ENCODE assay signal across 28 mouse cellular contexts in genomic region chr10:6968334-6968733, GRCm38 (mm10).
DNase-seq lines count a peak whose midpoint lies in the region; ATAC-seq and TF ChIP-seq lines count a peak whose summit lies in the region.
"Had no signal": no experiment of that assay in that cellular context is flagged by ENCODE, and none has a peak within 500 bp of the region (broad histone marks: within the 10 kb centered on the region; RNA-seq: fewer than 3 reads in every experiment).

No protein-coding gene starts in this region.

- H3K4me3 ChIP-seq in lung, embryonic 14.5 days (ENCODE audit: low read depth, low read length), result no peak overlapping the region
- H3K4me3 ChIP-seq in midbrain, embryonic 16.5 days (ENCODE audit: low read depth, low read length), result no peak overlapping the region
- no peak overlapping the region for H3K4me3 ChIP-seq in midbrain, embryonic 15.5 days
- no peak overlapping the region for H3K4me3 ChIP-seq in stomach, postnatal 0 days (ENCODE audit: low read depth, low read length)
- H3K4me3 ChIP-seq: embryonic facial prominence, embryonic 13.5 days; embryonic facial prominence, embryonic 15.5 days; erythroblast, embryonic 14.5 days; forebrain, embryonic 10.5 days; forebrain, embryonic 12.5 days had no signal

- no peaks in the 10 kb centered on the region for H3K4me1 ChIP-seq in lung, embryonic 14.5 days (ENCODE audit: insufficient read depth)
- 0 out of 2 replicates have a peak, but pooled peaks cover 3% of the 10 kb centered on the region for H3K4me1 ChIP-seq in midbrain, embryonic 16.5 days (ENCODE audit: control insufficient read depth, insufficient read depth, low read length)
- H3K4me1 ChIP-seq in midbrain, embryonic 15.5 days, result no peaks in the 10 kb centered on the region
- no peaks in the 10 kb centered on the region for H3K4me1 ChIP-seq in stomach, postnatal 0 days (replicated peaks; ENCODE audit: control insufficient read depth, insufficient read depth)
- H3K4me1 ChIP-seq: embryonic facial prominence, embryonic 13.5 days; embryonic facial prominence, embryonic 15.5 days; forebrain, embryonic 10.5 days; forebrain, embryonic 12.5 days had no signal

- ATAC-seq in frontal cortex, adult (ENCODE audit: low TSS enrichment), result peak; percentile 25; the same call in 1 of the 2 replicates
- ATAC-seq in lung, embryonic 14.5 days (ENCODE audit: insufficient read depth), result no peak
- ATAC-seq in midbrain, embryonic 16.5 days, result no peak
- no peak for ATAC-seq in midbrain, embryonic 15.5 days (replicated peaks)
- ATAC-seq in stomach, postnatal 0 days (ENCODE audit: low FRiP score, low TSS enrichment), result peak; percentile 92
- ATAC-seq: activated CD4-positive, CD25-positive, alpha-beta regulatory T cell, adult 4 months; forebrain, embryonic 14.5 days; Patski had no signal

- no peaks in the 10 kb centered on the region for H3K27me3 ChIP-seq in lung, embryonic 14.5 days (ENCODE audit: insufficient read depth, low read length)
- no peaks in the 10 kb centered on the region for H3K27me3 ChIP-seq in midbrain, embryonic 16.5 days (ENCODE audit: control insufficient read depth, insufficient read depth, low read depth, low read length)
- H3K27me3 ChIP-seq in midbrain, embryonic 15.5 days (replicated peaks), result no peaks in the 10 kb centered on the region
- no peaks in the 10 kb centered on the region for H3K27me3 ChIP-seq in stomach, postnatal 0 days (ENCODE audit: control insufficient read depth, insufficient read depth, low read length)
- H3K27me3 ChIP-seq: CH12.LX; embryonic facial prominence, embryonic 13.5 days; embryonic facial prominence, embryonic 15.5 days; forebrain, embryonic 12.5 days had no signal

- H3K27ac ChIP-seq in lung, embryonic 14.5 days (ENCODE audit: low read depth), result no peak overlapping the region
- 0 out of 2 replicates have a peak overlapping the region, but pooled peaks have one; percentile 17 for H3K27ac ChIP-seq in midbrain, embryonic 16.5 days (ENCODE audit: low read length)
- no peak overlapping the region for H3K27ac ChIP-seq in midbrain, embryonic 15.5 days
- no peak overlapping the region for H3K27ac ChIP-seq in stomach, postnatal 0 days (replicated peaks)
- H3K27ac ChIP-seq: embryonic facial prominence, embryonic 13.5 days; embryonic facial prominence, embryonic 15.5 days; forebrain, embryonic 10.5 days had no signal

- H3K4me2 ChIP-seq in lung, embryonic 14.5 days, result no peak overlapping the region
- no peak overlapping the region for H3K4me2 ChIP-seq in midbrain, embryonic 16.5 days (ENCODE audit: low read length)
- H3K4me2 ChIP-seq in midbrain, embryonic 15.5 days, result no peak overlapping the region
- no peak overlapping the region for H3K4me2 ChIP-seq in stomach, postnatal 0 days (replicated peaks; ENCODE audit: low read depth)
- H3K4me2 ChIP-seq: embryonic facial prominence, embryonic 13.5 days; embryonic facial prominence, embryonic 15.5 days; forebrain, embryonic 12.5 days had no signal

- 50% methylated on average over 1 of the region's 1 CpGs for WGBS in lung, embryonic 14.5 days
- WGBS in midbrain, embryonic 16.5 days, result 52% methylated on average over 1 of the region's 1 CpGs
- WGBS in midbrain, embryonic 15.5 days, result 70% methylated on average over 1 of the region's 1 CpGs
- WGBS in stomach, postnatal 0 days, result 23% methylated on average over 1 of the region's 1 CpGs

- no peak overlapping the region for H3K9ac ChIP-seq in lung, embryonic 14.5 days
- no peak overlapping the region for H3K9ac ChIP-seq in midbrain, embryonic 16.5 days (ENCODE audit: low read depth, low read length)
- no peak overlapping the region for H3K9ac ChIP-seq in midbrain, embryonic 15.5 days
- no peak overlapping the region for H3K9ac ChIP-seq in stomach, postnatal 0 days (ENCODE audit: low read length)
- H3K9ac ChIP-seq: embryonic facial prominence, embryonic 13.5 days; embryonic facial prominence, embryonic 15.5 days; forebrain, embryonic 12.5 days had no signal

- DNase-seq in frontal cortex, postnatal 10 days (ENCODE audit: low spot score in 2 of 2), result no peak
- peak; percentile 3 for DNase-seq in lung, embryonic 14.5 days
- DNase-seq in lung, postnatal 14 days, result no peak
- DNase-seq in stomach, postnatal 0 days (ENCODE audit: low spot score), result peak; percentile 48
- DNase-seq in liver, result no peak
- DNase-seq: adrenal gland, adult 8-10 months; adrenal gland, postnatal 14 days; adrenal gland, postnatal 36 days; B cell, adult 2 months; cerebellum, adult 11 months; cerebellum, adult 8-10 months; cerebellum, adult 9-11 months; cerebellum, postnatal 14 days; cerebellum, postnatal 36 days; embryo, embryonic 11 days had no signal

- no peaks in the 10 kb centered on the region for H3K36me3 ChIP-seq in lung, embryonic 14.5 days (ENCODE audit: insufficient read depth)
- no peaks in the 10 kb centered on the region for H3K36me3 ChIP-seq in midbrain, embryonic 16.5 days (ENCODE audit: control insufficient read depth, insufficient read depth, low read length)
- H3K36me3 ChIP-seq in midbrain, embryonic 15.5 days (replicated peaks), result no peaks in the 10 kb centered on the region
- no peaks in the 10 kb centered on the region for H3K36me3 ChIP-seq in stomach, postnatal 0 days (ENCODE audit: control insufficient read depth, insufficient read depth, low read length)
- H3K36me3 ChIP-seq: embryonic facial prominence, embryonic 13.5 days; embryonic facial prominence, embryonic 15.5 days; forebrain, embryonic 10.5 days; forebrain, embryonic 12.5 days; G1E had no signal

- H3K9me3 ChIP-seq in lung, embryonic 14.5 days (ENCODE audit: low read depth, low read length), result no peaks in the 10 kb centered on the region
- no peaks in the 10 kb centered on the region for H3K9me3 ChIP-seq in midbrain, embryonic 16.5 days (replicated peaks; ENCODE audit: control insufficient read depth, low read length, poor library complexity, severe bottlenecking)
- H3K9me3 ChIP-seq in midbrain, embryonic 15.5 days, result no peaks in the 10 kb centered on the region
- no peaks in the 10 kb centered on the region for H3K9me3 ChIP-seq in stomach, postnatal 0 days (ENCODE audit: control insufficient read depth, low read length)
- H3K9me3 ChIP-seq: embryonic facial prominence, embryonic 13.5 days; embryonic facial prominence, embryonic 15.5 days; forebrain, embryonic 10.5 days; forebrain, embryonic 12.5 days; G1E had no signal

- TF ChIP-seq CTCF in lung, embryonic 14.5 days (IDR thresholded peaks at IDR 0.05; ENCODE audit: low read depth), result no peak
- TF ChIP-seq CTCF in stomach, postnatal 0 days (IDR thresholded peaks at IDR 0.05; ENCODE audit: low read depth), result no peak

- TF ChIP-seq EP300 in stomach, postnatal 0 days (optimal IDR thresholded peaks at IDR 0.05), result no peak

Comparison
In these comparisons a context has a peak if more than half of its experiments do, and no peak if none do; other contexts are left out.
1. DNase-seq: peak in lung, embryonic 14.5 days (single experiment) and stomach, postnatal 0 days (single experiment); none in frontal cortex, postnatal 10 days (0 of 2), lung, postnatal 14 days (single experiment) and liver (single experiment).
2. ATAC-seq: peak in frontal cortex, adult (single experiment) and stomach, postnatal 0 days (single experiment); none in lung, embryonic 14.5 days (single experiment), midbrain, embryonic 16.5 days (single experiment) and midbrain, embryonic 15.5 days (single experiment).